Mouse (Mus musculus) cerebellum, adult 9-10 months (tissue): ENCODE data around the gene Fgf15.

Experiments used
- DNase-seq: peaks from one replicate; pipeline ENCODE4 v3.0.0; 2022

The Fgf15 gene

DNA sequence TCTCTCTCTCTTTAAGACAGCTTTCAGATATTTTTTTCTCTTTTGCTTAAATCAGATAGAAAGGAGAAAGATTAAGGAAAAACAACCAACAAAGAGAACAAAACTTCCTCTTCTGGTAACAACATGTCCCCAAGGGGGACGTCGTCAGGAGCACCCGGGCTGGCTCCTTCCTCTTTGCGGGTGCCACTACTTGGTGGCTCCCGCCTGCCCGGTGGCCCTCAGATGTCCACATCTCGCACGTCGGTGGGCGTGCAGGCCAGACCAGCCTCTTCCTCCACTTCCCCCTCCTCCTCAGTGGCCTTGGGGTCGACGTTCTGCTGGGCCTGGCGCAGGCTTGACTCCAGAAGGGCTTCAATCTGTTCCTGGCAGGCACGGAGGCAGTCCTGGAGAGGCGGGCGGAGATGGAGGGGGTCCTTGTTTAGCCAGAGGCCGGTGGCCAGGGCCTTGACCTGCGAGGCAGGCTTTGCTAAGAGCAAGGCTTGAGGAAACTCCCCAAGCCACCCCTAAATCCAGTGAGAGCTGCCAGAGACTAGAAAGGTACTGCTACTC lies 36.1 kb downstream of the Fgf15 start:
- DNase-seq = peak; percentile 37

DNA sequence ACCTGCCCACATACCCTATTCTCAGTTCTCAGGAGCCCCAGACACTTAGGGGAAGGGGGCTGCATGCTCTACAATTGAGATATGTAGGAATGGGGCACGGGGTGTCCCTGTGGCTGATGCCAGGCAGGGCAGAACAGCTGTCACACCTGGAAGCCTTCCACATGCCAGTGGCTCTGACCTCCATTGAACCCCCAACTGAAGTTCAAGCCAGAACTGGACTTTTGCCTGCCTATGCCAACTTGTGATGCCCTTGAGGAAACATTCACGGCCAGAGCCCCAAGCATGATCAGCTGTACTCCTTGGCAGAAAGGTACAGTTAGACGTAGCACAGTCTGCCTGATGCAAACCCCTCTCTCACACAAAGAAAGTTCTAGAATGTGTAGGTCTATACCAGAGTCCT lies 37.0 kb downstream of the Fgf15 start:
- DNase-seq = peak; percentile 24

DNA sequence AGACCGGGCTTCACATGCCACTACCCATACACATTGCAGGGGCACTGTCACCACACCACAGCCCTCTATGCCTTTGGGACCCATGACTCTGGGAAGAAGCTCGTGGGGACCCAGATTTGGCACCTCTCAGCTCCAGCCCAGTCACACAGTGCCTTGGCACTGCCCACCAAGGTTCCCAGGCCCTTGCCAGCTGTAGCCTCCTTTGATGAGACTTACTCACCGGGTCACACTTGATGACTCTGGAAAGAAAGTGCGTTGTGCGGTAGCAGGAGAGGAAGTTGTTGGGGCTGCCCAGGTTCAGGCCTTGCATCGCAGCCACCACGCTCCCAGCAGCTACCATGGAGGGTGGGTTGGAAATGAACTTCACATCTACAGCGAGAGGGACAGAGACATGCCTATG lies 37.5 kb downstream of the Fgf15 start:
- peak; percentile 16 for DNase-seq

DNA sequence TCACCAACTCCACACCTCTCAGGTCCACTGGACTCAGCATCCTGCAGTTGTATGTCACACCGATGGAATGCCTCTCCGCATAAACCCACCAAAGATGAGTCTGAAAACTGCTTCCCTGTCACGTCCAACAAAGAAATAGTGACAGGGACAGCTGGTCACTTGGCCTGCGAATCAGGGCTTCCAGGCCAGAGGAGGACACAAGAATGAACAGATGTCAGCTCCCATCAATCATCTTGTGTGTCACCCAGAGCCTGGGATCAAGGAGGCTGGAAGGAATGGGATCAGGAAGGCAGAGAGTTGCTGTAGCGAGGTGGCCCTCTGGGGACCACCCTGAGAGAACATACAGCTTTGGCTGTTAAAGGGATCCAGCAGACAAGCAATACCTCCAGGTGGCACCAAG lies 38.6 kb downstream of the Fgf15 start:
- no peak for DNase-seq

DNA sequence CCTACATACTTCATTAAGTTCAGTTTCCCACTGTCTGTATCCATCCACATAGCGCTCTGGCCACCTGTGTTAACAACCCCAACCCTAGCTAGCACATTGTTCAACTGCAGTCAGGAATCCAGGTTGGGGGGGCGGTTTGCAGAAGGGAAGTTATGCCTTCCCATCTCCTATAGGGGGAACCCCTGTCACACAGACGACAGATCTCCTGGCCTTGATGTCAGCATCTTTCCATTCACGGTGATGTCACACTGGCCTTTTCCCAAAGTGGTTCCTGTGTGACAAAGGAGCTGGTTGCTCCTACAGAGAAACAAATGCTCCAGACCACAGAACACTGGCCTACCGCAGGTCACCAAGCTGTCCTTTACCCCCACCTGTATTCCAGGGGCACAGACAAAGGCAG lies 39.2 kb downstream of the Fgf15 start:
- peak; percentile 86 for DNase-seq

DNA sequence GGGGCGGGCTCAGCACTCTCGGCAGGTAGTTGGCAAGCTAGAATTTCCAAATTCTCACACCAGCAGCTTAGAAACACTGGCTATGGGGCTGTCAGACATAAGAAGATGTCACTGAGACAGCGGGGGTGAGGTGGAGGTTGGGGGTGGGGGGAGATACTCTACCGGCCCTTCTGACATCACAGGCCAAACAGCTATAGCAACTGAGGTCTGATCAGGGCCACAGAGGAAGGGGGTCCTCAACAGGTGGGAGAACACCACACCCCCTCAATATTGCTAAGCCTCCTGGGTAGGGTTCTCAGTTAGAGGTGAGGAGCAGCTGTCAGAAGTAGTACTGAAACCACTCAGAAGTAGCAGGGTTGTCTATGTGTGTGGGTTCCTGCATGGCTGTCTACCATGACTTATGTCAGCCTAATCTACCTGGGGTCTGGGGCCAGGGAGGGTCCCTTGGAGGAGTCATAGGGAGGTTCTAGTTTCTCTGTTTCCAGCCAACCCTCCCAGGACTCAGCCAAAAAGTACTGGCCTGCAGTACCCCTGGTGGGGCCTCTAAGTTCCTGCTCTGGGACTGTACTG lies 40.1 kb downstream of the Fgf15 start:
- DNase-seq = peak; percentile 36

DNA sequence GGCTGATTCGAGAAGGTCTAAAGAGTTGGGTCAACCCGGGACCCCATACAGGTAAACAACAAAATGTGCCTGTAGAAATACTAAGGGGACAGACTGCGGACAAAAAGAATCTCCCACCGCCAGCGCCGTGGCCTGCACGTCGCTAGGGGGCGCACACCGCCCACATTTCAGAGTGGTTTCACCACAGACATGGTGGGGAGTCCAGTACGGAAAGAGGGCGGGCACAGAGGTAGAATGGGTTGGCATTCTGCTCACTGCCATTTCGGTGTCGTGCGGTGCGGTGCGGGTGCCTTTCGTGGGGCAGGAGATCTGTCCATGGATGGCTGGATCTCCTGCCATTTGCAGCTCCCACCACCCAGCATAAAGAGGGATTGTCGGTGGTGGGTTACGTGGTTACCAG lies 41.2 kb downstream of the Fgf15 start:
- peak; percentile 89 for DNase-seq

DNA sequence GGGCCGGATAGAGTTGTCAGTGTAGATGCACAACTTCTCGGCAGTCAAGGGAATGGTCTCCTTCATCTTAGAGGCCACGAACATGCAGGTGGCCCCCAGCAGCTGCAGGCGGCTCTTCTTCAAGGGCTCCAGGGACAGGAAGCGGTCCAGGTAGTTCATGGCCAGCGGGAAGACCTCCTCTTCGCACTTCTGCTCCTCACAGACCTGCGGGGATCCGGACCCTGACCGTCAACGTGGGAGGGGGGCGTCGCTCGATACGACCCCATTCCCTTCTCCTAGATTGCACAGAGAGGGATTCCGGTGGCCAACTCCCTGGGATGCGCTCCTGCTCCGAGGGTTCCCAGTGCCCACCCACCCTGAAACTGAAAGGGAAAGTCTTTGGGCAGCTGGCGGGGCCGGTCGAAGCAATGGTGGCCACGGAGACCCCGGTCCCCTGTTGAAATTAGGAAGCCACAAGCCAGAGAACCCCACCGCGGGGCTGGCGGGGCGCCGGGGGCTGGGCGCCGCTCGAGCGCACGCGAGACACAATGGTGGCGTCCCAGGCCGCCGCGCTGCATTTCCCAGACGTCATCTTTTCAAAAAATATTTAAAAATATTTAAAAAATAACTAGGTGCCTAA lies 41.7 kb downstream of the Fgf15 start:
- DNase-seq = no peak

DNA sequence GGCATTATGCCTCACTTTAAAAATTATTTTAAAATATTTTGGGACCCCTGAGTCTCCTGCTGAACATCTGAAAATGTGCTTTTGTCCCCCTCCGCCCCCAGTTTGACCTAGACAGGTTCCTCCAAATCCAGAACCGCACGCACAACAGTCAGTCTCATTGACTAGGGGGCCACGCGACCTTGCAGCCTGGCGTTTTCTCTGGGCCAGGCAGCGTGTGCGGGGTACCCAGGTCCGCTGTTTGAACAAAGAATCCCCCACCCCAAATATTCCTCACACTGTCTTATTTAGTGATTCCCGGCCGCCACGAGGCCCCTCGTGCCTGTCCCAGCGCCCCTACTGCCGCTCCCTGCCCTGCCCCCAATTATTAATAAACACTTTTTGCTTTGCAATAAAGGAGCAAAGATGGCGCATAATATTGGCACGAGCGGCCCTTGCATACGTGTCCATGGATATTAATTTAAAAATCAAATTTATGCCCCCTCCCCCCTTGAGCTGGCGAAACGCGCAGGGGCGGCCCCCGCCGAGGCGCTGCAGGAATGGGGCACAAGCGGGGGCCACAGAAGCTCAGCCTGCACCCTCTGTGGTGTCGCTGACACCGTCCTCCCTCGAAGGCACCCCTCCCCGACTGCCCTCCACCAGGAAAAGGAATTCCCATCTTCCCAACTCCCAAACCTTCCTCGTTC lies 42.5 kb downstream of the Fgf15 start:
- peak; percentile 25 for DNase-seq

DNA sequence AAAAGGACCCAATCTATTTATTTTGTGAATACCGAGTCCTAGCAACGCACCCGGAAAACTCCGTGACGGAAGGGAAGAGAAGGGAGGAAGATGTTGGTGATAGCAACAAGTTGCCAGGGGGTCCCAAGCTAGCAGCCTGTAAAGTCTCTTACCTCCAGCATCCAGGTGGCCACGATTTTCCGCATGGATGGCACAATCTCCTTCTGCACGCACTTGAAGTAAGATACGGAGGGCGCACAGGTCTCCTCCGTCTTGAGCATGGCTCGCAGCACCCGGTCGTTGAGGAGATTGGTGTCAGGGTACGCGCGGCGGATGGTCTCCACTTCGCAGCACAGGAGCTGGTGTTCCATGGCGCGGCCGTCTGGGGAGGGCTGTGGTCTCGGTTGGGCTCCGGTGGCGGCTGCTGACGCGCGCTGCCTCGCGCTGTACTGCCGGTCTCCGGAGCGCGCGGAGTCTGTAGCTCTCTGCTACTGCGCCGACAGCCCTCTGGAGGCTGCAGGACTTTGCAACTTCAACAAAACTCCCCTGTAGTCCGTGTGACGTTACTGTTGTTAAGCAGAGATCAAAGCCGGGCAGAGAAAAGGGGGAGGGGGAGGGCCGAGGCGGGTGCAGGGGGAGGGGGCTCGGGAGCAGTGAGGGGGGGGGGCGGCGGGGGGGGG lies 43.1 kb downstream of the Fgf15 start, which contains the start of gene Ccnd1:
Ccnd1 (minus strand) TSS at position 582 of the 659 bp plus-strand sequence.
- peak; percentile 27 for DNase-seq

DNA sequence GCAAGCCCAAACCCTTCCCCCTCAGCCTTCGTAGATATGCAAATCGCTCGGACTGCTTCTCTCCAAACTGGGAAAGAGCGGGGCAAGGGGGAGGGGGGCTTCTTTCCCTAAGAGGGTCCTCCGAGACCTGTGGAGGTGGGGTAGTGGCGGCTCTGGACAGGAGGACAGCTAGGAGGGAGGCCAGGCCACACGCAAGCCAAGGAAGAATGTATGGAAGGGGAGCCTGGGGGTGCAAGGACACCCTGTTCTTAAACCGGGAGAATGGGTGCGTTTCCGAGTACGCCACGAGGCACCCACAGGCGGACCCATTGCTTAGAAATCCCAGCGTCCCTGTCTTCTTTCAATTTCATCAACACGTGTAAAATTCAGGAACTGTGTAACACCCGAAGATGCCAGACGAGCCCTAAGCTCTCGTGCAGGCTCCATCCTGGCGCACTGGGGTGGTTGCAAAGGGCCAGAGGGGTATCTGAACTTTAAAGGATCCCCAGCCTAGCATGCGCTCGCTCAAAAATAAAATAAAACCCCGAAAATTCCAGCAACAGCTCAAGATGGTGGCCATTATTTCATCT lies 43.8 kb downstream of the Fgf15 start:
- peak; percentile 8 for DNase-seq

DNA sequence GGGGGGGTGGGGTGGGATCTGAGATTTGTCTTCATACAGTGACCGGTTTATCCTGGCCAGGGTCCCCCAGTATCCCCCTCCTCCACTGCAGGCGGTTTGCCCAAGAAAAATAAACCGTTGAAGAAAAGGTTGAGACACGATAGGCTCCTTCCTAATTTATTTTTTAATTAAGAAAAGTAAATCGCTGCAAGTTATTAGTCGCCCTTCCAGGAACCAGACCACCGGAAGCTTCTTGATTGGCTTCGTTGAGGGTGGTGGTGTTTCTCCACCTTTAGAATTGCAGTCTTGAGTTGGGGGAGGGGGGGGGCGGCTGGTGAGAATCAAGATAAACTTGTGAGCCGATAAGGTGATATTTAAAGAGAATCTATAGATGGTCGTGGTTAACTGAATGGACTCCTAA lies 44.3 kb downstream of the Fgf15 start:
- peak; percentile 13 for DNase-seq

DNA sequence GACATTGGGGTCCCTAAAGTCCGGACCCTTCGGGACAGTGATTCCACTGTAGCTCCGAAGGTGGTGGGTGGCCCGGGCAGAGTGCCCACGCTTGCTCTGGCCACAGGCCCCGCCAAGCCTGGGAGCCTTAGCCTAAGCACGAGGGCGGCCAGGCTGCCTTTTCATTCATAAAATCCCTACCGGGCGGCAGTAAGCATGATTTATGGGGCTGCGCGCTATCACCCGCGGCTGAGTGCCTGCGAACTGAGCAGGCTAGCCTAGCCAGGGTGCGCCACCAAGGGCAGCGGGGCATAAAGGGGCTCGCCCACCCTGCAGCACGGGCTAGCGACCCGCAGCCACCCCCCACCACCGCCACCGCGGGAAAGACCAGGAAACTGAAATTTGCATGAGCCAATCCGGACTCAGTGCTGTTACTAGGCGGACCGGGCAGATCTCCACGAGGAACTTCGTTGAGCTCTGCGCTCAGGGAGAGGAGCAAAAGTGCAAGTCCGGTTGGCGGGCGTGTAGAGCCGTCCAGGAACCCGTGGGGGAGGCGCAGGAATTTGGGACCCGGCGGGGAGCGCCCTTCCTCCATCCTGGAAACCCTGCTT lies 45.0 kb downstream of the Fgf15 start:
- DNase-seq = peak; percentile 16

DNA sequence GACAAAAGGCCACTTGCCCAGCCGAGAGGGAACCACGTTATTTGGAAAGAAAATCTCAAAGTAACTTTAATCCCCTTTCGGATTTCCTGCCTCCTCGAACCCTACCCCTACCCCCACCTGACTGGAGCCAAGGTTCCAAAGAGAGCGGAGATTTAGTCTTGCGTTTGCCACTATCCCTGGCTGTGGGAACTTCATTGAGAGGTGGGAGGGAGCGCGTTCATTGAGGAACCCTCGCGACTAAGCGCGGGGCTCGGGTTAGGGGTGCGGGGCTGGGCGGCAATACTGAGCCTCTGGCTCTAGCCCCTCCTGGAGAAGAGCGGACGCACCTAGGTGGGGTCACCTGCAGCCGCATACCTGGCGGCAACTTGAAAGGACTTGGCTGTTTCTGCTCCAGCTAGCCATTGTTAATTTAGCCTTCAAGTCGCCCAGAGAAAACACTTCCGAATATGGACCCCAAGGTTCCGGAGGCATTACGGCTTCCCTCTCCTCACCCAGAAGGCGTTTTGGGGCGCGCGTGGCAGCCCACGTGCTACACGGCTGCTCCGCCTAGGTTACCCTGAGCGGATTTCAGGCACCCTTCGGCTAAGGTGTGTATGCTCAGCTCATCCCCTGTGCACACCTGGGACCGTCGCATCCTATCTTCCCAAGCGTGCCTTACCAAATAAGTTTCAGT lies 45.9 kb downstream of the Fgf15 start:
- DNase-seq = no peak

DNA sequence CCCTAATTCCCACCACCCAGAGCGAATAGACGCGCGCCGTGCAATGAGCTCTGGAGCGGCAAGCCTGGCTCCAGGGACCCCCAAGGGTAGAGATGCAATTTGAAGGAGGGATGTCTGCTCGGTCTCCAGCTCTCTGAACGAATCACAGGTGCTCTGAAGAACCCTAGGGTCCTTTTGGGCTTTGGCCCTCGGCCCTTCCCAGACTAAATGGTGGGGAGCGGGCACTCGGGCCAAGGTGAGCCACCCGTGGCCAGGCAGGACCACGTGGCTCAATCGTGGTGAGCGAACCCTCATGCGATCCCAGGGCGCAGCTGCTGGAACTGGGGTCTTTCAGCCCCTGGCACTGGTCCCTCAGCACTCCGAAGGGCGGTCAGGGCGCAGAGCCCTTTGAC lies 46.4 kb downstream of the Fgf15 start:
- no peak for DNase-seq

DNA sequence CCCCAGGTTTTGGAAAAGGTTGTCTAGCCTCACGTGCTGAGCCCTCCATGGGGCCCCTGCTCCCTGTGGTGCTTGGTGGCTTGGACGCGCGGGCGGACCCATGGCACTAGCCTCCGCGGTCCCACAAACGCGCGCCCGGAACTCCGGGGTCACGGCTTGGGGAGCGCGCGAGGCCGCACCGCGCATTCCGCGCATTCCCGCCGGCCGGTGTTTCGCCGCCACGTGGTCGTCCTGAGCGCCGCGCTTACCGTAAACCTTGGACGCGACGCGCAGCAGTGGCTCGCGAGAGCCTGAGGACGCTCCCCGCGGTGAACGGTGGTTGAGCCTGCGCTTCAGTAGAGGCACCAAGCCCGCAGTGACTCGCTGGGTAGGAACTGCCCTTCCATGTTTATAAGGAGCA lies 46.9 kb downstream of the Fgf15 start:
- peak; percentile 8 for DNase-seq
